Mouse (Mus musculus) gonadal fat pad, adult 2 months (tissue): ENCODE measurements at regions not wholly inside any gene's neighbourhood (a gene's known extent, or its start where the extent isn't known, plus 50 kb on each side); places are given as distances from the start of the nearest gene placed in this dataset.
A peak's percentile ranks its signal among the peaks of the same experiment; 100 is the strongest.

ENCODE experiments used
- DNase-seq: peaks from one replicate; pipeline ENCODE4 v3.0.0-alpha.2; 2012; ENCODE audit warnings: low read depth

- DNase-seq: no peak
Measured at GRCm38 (mm10) chr7:134436917-134437316, 51.5 kb upstream of the D7Ertd443e start.

GRCm38 (mm10) chr7:134439281-134439680, 53.8 kb upstream of the D7Ertd443e start:
- no peak for DNase-seq

GRCm38 (mm10) chr7:134445008-134445806, 59.7 kb upstream of the D7Ertd443e start:
- DNase-seq: no peak

GRCm38 (mm10) chr7:134447648-134448202, 62.3 kb upstream of the D7Ertd443e start:
- no peak for DNase-seq

- DNase-seq: no peak
Measured at GRCm38 (mm10) chr7:134448831-134449230, 63.4 kb upstream of the D7Ertd443e start.

- no peak for DNase-seq
Measured at GRCm38 (mm10) chr7:134462677-134463076, 77.2 kb upstream of the D7Ertd443e start.

- peak; percentile 55 for DNase-seq
Measured at GRCm38 (mm10) chr7:134463380-134463779, 77.9 kb upstream of the D7Ertd443e start.

- DNase-seq: no peak
Measured at GRCm38 (mm10) chr7:134467216-134467615, 81.8 kb upstream of the D7Ertd443e start.

- DNase-seq: no peak
Measured at GRCm38 (mm10) chr7:134471286-134471685, 85.8 kb upstream of the D7Ertd443e start.

- no peak for DNase-seq
Measured at GRCm38 (mm10) chr7:134491326-134491725, 105.9 kb upstream of the D7Ertd443e start.

GRCm38 (mm10) chr7:134497219-134497618, 111.8 kb upstream of the D7Ertd443e start:
- DNase-seq: no peak

- DNase-seq: no peak
Measured at GRCm38 (mm10) chr7:134497870-134498269, 112.4 kb upstream of the D7Ertd443e start.

- DNase-seq: no peak
Measured at GRCm38 (mm10) chr7:134498716-134499115, 113.3 kb upstream of the D7Ertd443e start.

- no peak for DNase-seq
Measured at GRCm38 (mm10) chr7:134499429-134499828, 114.0 kb upstream of the D7Ertd443e start.

- DNase-seq: no peak
Measured at GRCm38 (mm10) chr7:134500210-134500609, 114.7 kb upstream of the D7Ertd443e start.

- DNase-seq: no peak
Measured at GRCm38 (mm10) chr7:134501079-134501478, 115.6 kb upstream of the D7Ertd443e start.

GRCm38 (mm10) chr7:134510333-134510928, 125.0 kb upstream of the D7Ertd443e start:
- DNase-seq: no peak

- no peak for DNase-seq
Measured at GRCm38 (mm10) chr7:134519372-134519975, 134.0 kb upstream of the D7Ertd443e start.

GRCm38 (mm10) chr7:134523897-134524296, 138.4 kb upstream of the D7Ertd443e start:
- DNase-seq: no peak

GRCm38 (mm10) chr7:134525041-134525440, 139.6 kb upstream of the D7Ertd443e start:
- no peak for DNase-seq

GRCm38 (mm10) chr7:134525461-134525860, 140.0 kb upstream of the D7Ertd443e start:
- no peak for DNase-seq

- DNase-seq: no peak
Measured at GRCm38 (mm10) chr7:134527351-134527750, 141.9 kb upstream of the D7Ertd443e start.

- DNase-seq: no peak
Measured at GRCm38 (mm10) chr7:134528026-134528425, 142.4 kb upstream of the Dock1 start.
